Mouse (Mus musculus): ENCODE data around the gene Synj1. TPM values are rescaled to one million over a fixed set of nuclear protein-coding genes. Genes with fewer than 3 reads are reported as not detected.
A peak's percentile ranks its signal among the peaks of the same experiment; 100 is the strongest.

Gene Synj1
- polyA plus RNA-seq (2016; fragmentation: Nextera tagmentation; extraction: Ambion mirVana) = 10.9 and 11.3 TPM in 2 replicates

DNA sequence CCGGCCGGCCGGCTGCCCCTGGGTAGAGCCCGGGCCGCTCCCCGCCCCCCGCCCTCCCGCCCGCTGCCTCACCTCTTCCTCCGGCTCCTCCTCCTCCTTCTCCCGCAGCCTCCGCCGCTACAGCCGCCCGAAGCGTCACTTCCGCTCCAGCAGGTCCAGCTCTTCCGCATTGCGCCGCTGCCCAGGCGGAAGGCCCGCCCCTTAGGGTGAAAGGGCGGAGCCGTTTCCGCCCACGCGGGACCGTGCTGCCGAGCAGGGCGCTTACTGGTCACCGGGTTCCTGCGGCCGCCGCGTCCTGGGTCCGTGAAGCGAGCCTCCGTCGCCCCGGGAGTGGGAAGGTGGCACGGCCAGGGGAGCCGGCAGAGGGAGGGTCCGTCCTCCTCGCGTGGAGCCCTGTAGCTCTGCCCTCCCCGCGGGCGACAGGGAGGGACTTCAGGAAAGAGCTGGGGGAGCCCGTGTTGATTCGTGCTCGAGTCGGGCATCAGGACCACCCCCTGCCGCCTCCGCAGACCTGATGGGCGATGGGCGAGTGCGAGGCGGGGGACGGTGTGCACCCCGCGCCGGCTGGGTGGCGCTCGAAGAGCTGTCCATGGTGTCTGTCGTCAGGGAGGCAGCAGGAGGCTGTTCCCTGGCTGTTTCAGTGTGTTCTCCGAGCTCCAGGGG, at the start of gene Synj1:
Gene Synj1, minus strand, starts transcription at position 288 of the 663 bp plus-strand sequence.
- no peaks in the 10 kb centered on the region for H3K9me3 ChIP-seq
- H3K4me1 ChIP-seq (replicated peaks) = peaks cover 7% of the 10 kb centered on the region
- peak within 1 kb of the TSS; percentile 90 for H3K4me3 ChIP-seq (replicated peaks)
- under 1% methylated on average over 55 of the region's 66 CpGs for WGBS
- H3K27me3 ChIP-seq = no peaks in the 10 kb centered on the region
- peak within 1 kb of the TSS; percentile 82 for H3K27ac ChIP-seq
- H3K9ac ChIP-seq (replicated peaks) = peak within 1 kb of the TSS; percentile 71
- ATAC-seq (ENCODE audit: insufficient number of reproducible peaks, insufficient read depth, low FRiP score, low TSS enrichment, low read depth) = peak; percentile 91
- H3K36me3 ChIP-seq = peaks cover 25% of the 10 kb centered on the region
- peak within 1 kb of the TSS; percentile 91 for H3K4me2 ChIP-seq

GRCm38 (mm10) chr16:91057741-91058140, 46.6 kb upstream of the Synj1 start:
- Histone ChIP-seq H3K9me3 (no peaks in the 10 kb centered on the region), H3K9ac (replicated peaks) (no peak overlapping the region), H3K4me2 (no peak overlapping the region), H3K27ac (no peak overlapping the region), H3K27me3 (no peaks in the 10 kb centered on the region), H3K4me1 (replicated peaks) (peaks cover 28% of the 10 kb centered on the region), H3K36me3 (no peaks in the 10 kb centered on the region), H3K4me3 (replicated peaks) (no peak overlapping the region)
- ATAC-seq (ENCODE audit: insufficient number of reproducible peaks, insufficient read depth, low FRiP score, low TSS enrichment, low read depth) = no peak
- WGBS = 77% methylated on average over 6 of the region's 6 CpGs

DNA sequence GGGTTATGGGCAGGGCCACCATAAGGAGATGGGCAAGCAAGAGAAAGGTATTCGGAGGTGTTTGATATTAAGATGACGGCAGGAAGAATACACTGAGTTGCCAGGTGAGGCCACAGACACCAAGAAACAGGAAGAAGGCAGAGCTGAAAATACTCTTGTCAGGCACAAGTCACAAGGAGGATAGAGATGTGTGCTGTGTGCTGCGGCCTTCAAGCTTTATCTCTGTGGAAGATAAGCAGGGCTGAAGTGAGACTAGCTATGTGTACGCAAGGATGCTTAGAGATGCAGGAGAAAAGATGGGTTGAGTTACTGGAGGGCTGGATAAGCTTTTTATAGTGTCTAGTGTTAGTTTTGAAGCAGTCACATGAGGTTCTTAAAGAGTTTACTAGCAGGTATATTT, 46.2 kb upstream of the Synj1 start:
- H3K4me2 ChIP-seq = no peak overlapping the region
- H3K27me3 ChIP-seq = no peaks in the 10 kb centered on the region
- H3K27ac ChIP-seq = no peak overlapping the region
- no peaks in the 10 kb centered on the region for H3K9me3 ChIP-seq
- H3K4me3 ChIP-seq (replicated peaks) = no peak overlapping the region
- WGBS = 89% methylated on average over 4 of the region's 4 CpGs
- peaks cover 28% of the 10 kb centered on the region for H3K4me1 ChIP-seq (replicated peaks)
- ATAC-seq (ENCODE audit: insufficient number of reproducible peaks, insufficient read depth, low FRiP score, low TSS enrichment, low read depth) = no peak
- no peak overlapping the region; the same call in 1 of the 2 replicates for H3K9ac ChIP-seq (replicated peaks)
- H3K36me3 ChIP-seq = no peaks in the 10 kb centered on the region

GRCm38 (mm10) chr16:91056043-91056821, 45.1 kb upstream of the Synj1 start:
- WGBS = 57% methylated on average over 16 of the region's 16 CpGs
- no peaks in the 10 kb centered on the region for H3K36me3 ChIP-seq
- H3K9me3 ChIP-seq = no peaks in the 10 kb centered on the region
- 0 out of 2 replicates have a peak overlapping the region, but pooled peaks have one; percentile 29 for H3K27ac ChIP-seq
- no peak overlapping the region for H3K4me2 ChIP-seq
- no peaks in the 10 kb centered on the region for H3K27me3 ChIP-seq
- H3K9ac ChIP-seq (replicated peaks) = no peak overlapping the region
- no peak overlapping the region for H3K4me3 ChIP-seq (replicated peaks)
- no peak for ATAC-seq (ENCODE audit: insufficient number of reproducible peaks, insufficient read depth, low FRiP score, low TSS enrichment, low read depth)
- peaks cover 28% of the 10 kb centered on the region for H3K4me1 ChIP-seq (replicated peaks)

DNA sequence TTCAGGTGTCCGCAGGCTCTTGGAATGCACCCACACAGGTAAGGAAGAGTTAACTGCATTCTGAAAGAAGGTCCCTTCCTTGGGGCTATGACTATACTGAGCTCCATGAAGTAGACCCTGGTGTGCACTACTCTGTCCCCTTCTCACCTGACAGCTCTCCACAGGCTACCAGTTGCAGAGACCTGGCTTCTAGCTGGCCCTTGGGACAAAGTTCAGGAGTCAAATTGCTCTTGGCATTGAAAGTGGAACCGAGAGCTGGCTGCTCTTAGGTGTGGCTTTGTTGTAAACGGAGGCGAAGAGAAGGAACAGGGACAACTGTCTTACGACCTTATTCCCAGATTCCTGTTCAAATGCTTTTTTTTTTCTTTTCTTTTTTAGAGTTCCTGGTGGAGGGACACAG, 44.0 kb upstream of the Synj1 start:
- ATAC-seq (ENCODE audit: insufficient number of reproducible peaks, insufficient read depth, low FRiP score, low TSS enrichment, low read depth) = no peak
- no peaks in the 10 kb centered on the region; the same call in 1 of the 2 replicates for H3K27me3 ChIP-seq
- no peak overlapping the region for H3K27ac ChIP-seq
- no peak overlapping the region for H3K9ac ChIP-seq (replicated peaks)
- peaks cover 28% of the 10 kb centered on the region for H3K4me1 ChIP-seq (replicated peaks)
- no peaks in the 10 kb centered on the region for H3K9me3 ChIP-seq
- 64% methylated on average over 5 of the region's 5 CpGs for WGBS
- no peaks in the 10 kb centered on the region for H3K36me3 ChIP-seq
- H3K4me2 ChIP-seq = no peak overlapping the region
- no peak overlapping the region for H3K4me3 ChIP-seq (replicated peaks)

GRCm38 (mm10) chr16:91053599-91053998, 42.5 kb upstream of the Synj1 start:
- H3K4me3 ChIP-seq (replicated peaks) = no peak overlapping the region
- H3K4me2 ChIP-seq = no peak overlapping the region
- no peaks in the 10 kb centered on the region; the same call in 1 of the 2 replicates for H3K27me3 ChIP-seq
- no peak for ATAC-seq (ENCODE audit: insufficient number of reproducible peaks, insufficient read depth, low FRiP score, low TSS enrichment, low read depth)
- 45% methylated on average over 8 of the region's 8 CpGs for WGBS
- no peaks in the 10 kb centered on the region for H3K9me3 ChIP-seq
- no peaks in the 10 kb centered on the region for H3K36me3 ChIP-seq
- H3K9ac ChIP-seq (replicated peaks) = no peak overlapping the region
- H3K27ac ChIP-seq = no peak overlapping the region
- H3K4me1 ChIP-seq (replicated peaks) = peaks cover 28% of the 10 kb centered on the region

DNA sequence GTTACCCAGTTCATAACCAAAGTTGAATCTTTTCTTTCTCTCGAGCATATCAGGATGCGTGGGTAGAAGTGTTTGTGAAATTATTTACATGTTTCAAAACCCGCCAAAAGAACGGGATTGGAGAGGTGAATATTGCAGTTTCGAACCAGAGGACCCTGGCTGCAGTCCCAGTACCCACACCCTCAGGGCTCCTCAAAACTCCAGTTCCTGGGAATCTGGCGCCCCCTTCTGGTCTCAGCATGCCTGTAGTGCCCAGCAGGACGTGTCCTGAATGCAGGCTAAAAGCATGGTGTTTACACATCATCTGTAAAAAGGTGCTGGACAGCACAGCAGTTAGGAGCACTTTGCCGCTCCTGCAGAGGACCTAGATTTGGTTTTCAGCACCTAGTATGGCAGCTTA, 34.4 kb upstream of the Synj1 start:
- H3K36me3 ChIP-seq = peaks cover 12% of the 10 kb centered on the region
- H3K9ac ChIP-seq (replicated peaks) = no peak overlapping the region
- H3K4me2 ChIP-seq = no peak overlapping the region
- ATAC-seq (ENCODE audit: insufficient number of reproducible peaks, insufficient read depth, low FRiP score, low TSS enrichment, low read depth) = no peak
- H3K27me3 ChIP-seq = peaks cover 3% of the 10 kb centered on the region; the same call in 1 of the 2 replicates
- 66% methylated on average over 8 of the region's 8 CpGs for WGBS
- H3K4me1 ChIP-seq (replicated peaks) = peaks cover 6% of the 10 kb centered on the region
- peak overlapping the region; percentile 97; the same call in 1 of the 2 replicates for H3K4me3 ChIP-seq (replicated peaks)
- H3K27ac ChIP-seq = no peak overlapping the region
- no peaks in the 10 kb centered on the region for H3K9me3 ChIP-seq

DNA sequence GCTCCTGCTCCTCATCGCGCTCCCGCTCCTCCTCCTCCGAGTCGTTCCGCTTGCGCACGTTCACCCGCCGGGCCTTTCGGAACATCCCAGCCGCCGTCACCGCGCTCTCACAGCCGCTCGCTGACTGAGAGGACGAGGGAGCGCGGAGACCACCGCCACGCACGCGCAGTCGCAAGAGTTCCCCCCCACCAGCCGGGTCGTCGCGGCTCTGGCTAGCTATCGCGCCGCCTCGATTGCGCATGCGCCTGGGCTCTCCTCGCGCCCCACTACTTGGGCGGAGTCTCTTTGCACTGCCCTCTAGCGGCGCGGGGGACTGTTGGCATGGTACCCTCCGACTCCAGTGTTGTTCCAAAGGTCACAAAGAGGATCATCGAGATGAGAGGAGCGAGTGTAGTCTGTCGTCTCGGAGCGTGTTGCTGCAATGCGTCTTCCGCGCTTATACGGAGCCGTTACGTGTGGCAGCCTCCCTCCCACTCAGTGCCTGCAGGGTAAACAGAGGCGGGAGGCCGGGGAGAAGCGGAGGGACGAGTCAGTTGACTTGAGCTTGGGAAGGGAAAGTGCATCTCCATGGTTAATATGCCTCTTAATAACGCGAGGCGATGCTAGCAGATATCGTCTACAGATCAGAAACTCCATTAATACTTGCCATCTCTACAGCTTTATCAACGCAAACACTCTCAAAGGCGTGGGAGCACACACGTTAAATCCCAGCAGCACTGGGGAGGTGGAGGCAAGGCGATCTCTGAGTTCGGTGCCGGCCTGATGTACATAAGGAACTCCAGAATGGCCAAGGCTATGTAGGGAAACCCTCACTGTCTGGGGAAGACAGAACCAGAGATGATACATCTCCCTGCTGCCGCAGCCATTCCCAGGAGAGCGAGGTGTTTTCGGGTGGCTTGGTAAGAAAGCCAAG, 33.4 kb upstream of the Synj1 start, which contains the start of gene Paxbp1:
Gene Paxbp1, minus strand, starts transcription at position 274 of the 913 bp plus-strand sequence.
- Histone ChIP-seq H3K4me2 (peak within 1 kb of the TSS; percentile 75), H3K27me3 (peaks cover 3% of the 10 kb centered on the region; the same call in 1 of the 2 replicates), H3K9ac (replicated peaks) (peak within 1 kb of the TSS; percentile 91), H3K4me1 (replicated peaks) (peaks cover 6% of the 10 kb centered on the region), H3K9me3 (no peaks in the 10 kb centered on the region), H3K4me3 (replicated peaks) (peak within 1 kb of the TSS; percentile 97), H3K36me3 (peaks cover 18% of the 10 kb centered on the region), H3K27ac (peak within 1 kb of the TSS; percentile 93)
- WGBS = 2% methylated on average over 68 of the region's 70 CpGs
- ATAC-seq (ENCODE audit: insufficient number of reproducible peaks, insufficient read depth, low FRiP score, low TSS enrichment, low read depth) = peak; percentile 96

DNA sequence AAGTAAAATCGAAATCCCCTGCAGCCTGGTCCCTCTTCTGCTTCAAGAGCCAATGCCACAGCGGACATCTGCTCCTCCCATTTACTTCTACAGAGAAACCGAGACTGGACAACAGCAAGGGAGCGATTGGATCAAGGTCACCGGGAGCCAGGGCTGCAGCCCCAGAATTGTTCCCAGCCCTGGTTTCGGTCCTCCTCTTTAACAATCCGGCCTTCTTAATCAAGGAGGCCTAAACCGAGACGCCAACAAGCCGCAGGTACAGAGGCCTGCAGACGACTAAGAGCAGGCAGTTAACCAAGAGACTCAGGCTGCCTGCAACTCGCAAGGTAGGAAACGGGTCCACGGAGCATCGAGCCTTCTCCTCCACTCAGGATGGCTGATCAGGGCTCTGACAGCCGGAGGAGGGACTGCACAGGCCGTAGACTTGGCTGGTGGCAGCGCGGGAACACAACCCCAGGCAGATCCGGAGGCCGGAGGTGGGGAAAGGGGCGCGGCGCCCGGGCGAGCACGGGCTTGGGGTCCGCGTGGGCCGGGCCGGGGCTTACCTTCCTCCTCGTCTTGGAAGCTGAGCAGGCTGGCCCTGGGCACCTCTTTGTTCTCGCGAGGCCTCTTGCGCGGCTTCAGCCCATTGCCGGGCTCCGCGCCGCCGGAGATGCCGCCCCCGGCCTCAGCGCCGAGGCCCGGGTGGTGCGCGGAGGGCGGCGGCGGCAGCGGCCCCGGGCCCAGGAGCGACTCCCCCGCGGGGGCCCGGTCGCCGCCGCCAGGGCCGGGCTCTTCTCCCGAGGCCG, 32.5 kb upstream of the Synj1 start:
- Histone ChIP-seq H3K9me3 (no peaks in the 10 kb centered on the region), H3K36me3 (peaks cover 26% of the 10 kb centered on the region), H3K4me1 (replicated peaks) (peaks cover 6% of the 10 kb centered on the region), H3K27ac (peak overlapping the region; percentile 93), H3K9ac (replicated peaks) (peak overlapping the region; percentile 91), H3K4me2 (peak overlapping the region; percentile 75), H3K4me3 (replicated peaks) (peak overlapping the region; percentile 97), H3K27me3 (peaks cover 3% of the 10 kb centered on the region; the same call in 1 of the 2 replicates)
- peak; percentile 73 for ATAC-seq (ENCODE audit: insufficient number of reproducible peaks, insufficient read depth, low FRiP score, low TSS enrichment, low read depth)
- under 1% methylated on average over 63 of the region's 63 CpGs for WGBS

GRCm38 (mm10) chr16:91042640-91043039, 31.5 kb upstream of the Synj1 start:
- 65% methylated on average over 1 of the region's 1 CpGs for WGBS
- no peaks in the 10 kb centered on the region for H3K9me3 ChIP-seq
- H3K36me3 ChIP-seq = peaks cover 36% of the 10 kb centered on the region
- H3K27ac ChIP-seq = no peak overlapping the region
- H3K9ac ChIP-seq (replicated peaks) = peak overlapping the region; percentile 48; the same call in 1 of the 2 replicates
- H3K4me3 ChIP-seq (replicated peaks) = peak overlapping the region; percentile 97
- H3K4me2 ChIP-seq = peak overlapping the region; percentile 75
- H3K27me3 ChIP-seq = peaks cover 3% of the 10 kb centered on the region; the same call in 1 of the 2 replicates
- H3K4me1 ChIP-seq (replicated peaks) = peaks cover 6% of the 10 kb centered on the region
- no peak for ATAC-seq (ENCODE audit: insufficient number of reproducible peaks, insufficient read depth, low FRiP score, low TSS enrichment, low read depth)

Measured in limb, embryonic 12.5 days (tissue).